Mouse (Mus musculus) T-helper 2 cell (primary cell): Measurements from ENCODE around the gene Ttc27.

ENCODE experiments used
- in situ Hi-C: fragments of 300-600 bp; cut with MboI, MseI; formaldehyde crosslinking; loops from one replicate; pipeline ENCODE4 v1.15.1; 2025; ENCODE audit warnings: high pct_unique_total_duplicates

Ttc27 gene

DNA sequence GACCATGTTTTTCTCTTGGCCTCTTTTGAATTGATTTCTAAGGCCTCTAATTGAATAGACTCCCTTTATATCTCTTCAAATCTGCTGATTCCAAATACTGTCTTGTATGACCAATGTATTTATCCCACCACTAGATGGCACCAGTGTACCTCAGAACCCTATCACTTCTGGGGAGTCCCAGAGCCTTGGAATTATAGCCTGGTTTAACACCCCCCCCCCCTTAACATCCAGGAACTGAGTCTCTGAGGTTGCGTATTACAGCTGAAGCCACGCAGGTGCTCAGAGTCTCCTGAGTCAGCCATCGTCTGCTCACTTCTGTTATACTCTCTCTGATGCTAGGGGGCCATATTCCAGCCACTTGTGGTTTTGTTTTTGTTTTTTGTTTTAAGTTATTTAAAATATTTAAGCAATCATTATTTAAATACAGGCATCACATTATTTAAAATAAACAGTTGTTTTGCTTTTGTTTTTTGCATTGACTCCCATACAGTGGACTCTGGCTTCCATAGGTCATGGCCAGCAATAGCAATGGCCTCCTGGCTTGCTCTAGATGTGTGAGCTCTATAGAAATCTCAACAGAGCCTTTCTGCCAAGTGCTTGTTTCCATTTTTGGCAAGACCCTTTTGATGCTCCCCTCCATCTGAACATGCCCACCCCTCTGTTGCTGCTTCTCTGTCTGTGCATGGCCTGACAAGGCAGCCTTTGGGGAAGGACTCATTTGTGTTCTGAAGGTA lies 93.5 kb downstream of the Ttc27 start:
- in situ Hi-C loops = no loop called here

DNA sequence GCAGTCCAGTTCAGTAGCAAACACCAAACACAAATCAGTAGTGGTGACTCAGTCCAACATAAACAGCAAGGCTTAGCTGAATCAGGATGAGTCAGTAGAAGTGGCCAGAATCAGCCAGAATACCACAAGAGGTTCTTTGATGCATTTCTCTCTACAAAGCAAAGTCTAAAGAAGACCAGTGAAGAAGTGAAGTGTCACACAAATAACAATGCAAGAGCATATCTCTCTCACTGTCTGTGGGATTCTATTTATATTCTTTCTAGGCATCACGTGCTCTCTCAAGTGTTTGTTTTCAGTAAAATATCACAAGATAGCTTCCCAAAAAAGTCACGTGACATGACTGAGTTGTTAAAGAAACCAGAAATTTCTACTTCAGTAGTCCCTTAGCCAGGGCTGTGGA lies 102.2 kb downstream of the Ttc27 start:
- in situ Hi-C loops = no loop called here

DNA sequence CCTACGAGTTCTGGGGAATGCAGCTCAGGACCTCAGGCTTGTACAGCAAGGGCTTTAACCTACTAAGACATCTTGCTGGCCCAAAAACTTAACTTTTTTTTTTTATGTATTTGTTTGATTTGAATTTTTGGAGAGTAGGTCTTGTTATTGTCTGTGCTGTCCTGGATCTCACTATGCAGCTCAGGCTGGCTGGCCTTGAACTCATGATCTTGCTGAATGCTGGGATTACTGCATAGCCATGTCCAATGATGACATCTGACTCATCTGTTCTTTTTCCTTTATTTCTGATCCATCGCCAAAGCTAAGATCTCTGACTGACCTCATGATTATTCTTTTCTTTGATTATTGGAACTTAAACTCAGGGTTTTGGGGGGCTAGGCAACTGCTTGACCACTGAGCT lies 113.3 kb downstream of the Ttc27 start:
- in situ Hi-C loops = loop anchor here (5.0 kb wide), 1 partner anchor 94 kb away; no protein-coding TSS in a partner anchor

GRCm38 (mm10) chr17:74841721-74842120 lies 124.2 kb downstream of the Ttc27 start:
- in situ Hi-C loops = no loop called here

- in situ Hi-C loops = no loop called here
These were observed 125.1 kb downstream of the Ttc27 start for GRCm38 (mm10) chr17:74842603-74843002.

DNA sequence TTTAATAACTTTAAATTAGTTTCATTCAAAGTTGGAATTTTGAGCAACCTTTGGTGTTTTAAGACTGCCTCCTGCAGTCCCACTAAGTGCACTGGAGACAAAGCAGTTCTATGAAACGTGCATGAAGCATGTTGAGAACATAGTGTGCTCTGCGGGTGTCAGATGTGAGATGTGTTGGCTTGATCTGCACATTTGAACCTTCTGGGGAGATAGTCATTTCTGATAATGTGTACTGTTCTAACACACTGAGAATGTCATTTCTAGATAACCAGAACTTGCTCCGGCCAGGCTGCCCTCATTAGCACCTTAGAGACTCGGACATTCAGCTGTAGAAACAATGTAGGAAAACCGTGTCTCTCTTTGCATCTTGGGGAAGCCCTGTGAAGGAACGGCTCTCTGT lies 126.0 kb downstream of the Ttc27 start:
- in situ Hi-C loops = no loop called here

DNA sequence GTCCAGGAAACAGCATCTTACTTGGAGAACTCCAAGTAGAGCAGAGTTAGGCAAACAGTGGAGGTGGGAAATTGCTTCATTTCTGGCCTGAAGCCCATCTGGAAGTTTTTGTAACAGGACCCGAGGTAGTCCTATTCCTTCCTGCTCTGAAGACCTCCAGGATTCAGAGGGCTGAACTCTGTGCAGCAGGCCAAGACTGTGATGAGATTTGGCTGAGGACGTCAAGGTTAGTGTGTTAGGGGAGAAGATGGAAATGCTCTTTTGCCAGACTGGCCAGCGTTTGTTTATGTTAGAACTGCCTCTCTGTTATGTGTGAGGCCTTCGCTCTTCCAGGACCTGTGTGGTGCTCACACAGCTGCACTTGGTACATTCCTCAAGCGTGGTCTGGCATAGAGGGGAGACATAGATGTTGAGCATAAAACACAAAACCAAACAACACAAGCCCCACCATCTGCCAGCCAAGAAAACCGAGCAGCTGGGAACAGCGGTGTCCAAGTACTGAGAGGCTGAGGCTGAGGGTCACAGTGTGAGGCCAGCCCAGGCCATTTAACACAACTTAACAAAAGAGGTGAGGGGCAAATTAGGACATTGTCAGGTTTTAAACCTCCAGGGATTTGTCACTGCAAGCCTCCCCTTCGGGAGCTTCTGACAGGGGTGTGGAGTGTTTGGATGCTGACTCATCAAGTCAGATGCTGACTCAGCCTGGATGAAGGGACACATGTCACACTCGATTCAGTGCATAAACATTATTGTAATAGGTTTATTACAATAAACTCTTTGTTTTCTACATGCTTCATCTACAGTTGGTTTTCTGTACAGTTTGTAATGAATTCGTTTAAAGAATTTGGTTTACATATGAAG lies 128.7 kb downstream of the Ttc27 start:
- in situ Hi-C loops = no loop called here

- in situ Hi-C loops = no loop called here
These were observed 132.7 kb downstream of the Ttc27 start for GRCm38 (mm10) chr17:74850216-74850615.

GRCm38 (mm10) chr17:74859298-74859697 lies 141.8 kb downstream of the Ttc27 start:
- in situ Hi-C loops = no loop called here

DNA sequence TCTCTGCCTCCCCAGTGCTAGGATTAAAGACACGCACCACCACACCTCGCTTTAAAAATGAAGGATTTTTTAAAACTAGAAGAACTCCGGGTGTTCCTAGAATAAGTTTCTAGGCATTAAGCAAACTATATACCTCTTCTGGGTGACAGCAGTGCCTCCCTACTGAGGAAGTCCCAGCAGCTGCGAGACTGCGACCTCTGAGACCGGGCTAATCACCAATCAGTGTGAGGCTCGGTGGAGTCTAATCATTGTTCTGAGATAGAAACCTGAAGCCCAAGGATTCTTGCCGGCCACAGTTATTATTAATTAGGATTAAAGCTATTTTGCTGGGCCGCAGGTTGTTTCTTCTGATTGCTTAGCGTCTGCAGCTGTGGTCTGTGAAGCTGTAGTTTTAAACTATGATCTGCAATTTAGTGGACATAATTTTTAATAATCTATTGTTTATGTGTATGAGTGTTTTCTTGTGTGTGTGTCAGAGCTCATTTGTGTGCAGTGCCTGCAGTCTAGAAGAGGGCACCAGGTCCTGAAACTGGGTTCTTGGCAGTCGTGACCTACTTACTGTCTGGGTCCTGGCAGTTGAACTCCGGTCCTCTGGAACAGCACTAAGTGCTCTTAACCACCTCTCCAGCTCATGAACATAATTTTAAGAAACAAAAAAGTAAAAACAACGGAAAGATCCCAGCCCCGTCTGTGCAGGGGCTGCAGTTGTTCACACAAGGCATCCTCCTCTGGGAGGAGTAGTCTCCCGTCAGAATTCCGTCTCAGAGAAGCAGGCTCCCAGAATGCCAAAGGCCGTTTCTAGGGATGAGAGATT lies 142.9 kb downstream of the Ttc27 start:
- in situ Hi-C loops = no loop called here

GRCm38 (mm10) chr17:74863845-74864244 lies 146.3 kb downstream of the Ttc27 start:
- in situ Hi-C loops = no loop called here

GRCm38 (mm10) chr17:74864790-74865548 lies 147.4 kb downstream of the Ttc27 start:
- in situ Hi-C loops = no loop called here

GRCm38 (mm10) chr17:74865694-74866564 lies 148.4 kb downstream of the Ttc27 start:
- in situ Hi-C loops = no loop called here

GRCm38 (mm10) chr17:74866565-74867507 lies 149.3 kb downstream of the Ttc27 start:
- in situ Hi-C loops = no loop called here

GRCm38 (mm10) chr17:74868185-74868907 lies 150.8 kb downstream of the Ttc27 start:
- in situ Hi-C loops = no loop called here

- in situ Hi-C loops = no loop called here
These were observed 152.0 kb downstream of the Ttc27 start for GRCm38 (mm10) chr17:74869556-74869955.

DNA sequence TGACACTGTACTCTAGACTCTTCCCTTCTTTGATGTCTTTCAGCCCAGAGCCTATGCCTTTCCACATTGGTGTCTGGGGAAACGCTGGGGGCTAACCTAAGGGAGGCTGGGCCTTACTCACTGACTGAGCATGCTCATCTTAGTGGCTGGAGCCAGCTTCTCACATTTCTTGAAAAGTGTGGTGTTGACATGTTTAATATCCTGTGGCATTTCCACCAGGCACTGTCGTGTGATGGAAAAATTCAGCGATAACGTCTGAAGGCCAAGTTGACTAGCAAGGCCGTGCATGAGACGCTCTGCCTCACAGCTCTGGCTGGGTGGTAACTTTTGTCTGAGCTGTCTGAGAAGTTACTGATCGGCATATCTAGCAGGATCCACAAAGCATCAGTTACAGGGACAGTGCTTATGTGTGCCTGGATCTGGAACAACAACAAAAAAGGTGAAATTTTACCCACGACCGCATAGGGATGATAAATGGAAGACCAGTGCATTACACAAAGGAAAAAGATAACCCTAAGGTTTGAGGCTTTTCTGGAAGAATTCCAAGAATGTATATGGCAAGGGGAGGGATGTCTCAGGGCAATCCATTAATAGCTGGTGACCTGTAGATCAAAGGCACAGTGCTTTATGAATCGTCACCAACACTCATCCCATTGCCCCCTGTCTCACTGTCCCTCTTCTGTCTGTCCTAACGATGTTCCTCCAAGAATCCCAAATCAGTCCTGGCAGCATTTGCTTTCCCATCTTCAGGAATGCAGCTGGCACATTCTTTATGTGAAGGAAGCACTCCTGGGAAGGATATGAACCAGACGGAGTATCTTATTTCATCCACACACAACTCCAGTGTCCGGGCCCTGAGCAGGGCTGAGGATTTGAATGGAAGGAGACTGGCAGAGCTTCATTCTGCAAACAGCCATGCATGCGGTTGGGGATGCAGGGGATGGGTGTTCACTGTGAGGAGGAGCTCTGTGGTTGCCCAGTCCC lies 152.9 kb downstream of the Ttc27 start:
- in situ Hi-C loops = no loop called here
